Mouse (Mus musculus) thymus, adult 2 months (tissue): ENCODE measurements around the gene Impdh1.
"Not testable (repeated sequence)": the region's sequence is repeated elsewhere in the genome, so short reads cannot be mapped to it uniquely, and the experiment has no call there.

Experiments used
- CTCF ChIP-seq: fragments of 200-500 bp; IDR thresholded peaks from 2 replicates; pipeline ENCODE4 v1.5.1; 2012; ENCODE audit warnings: mild to moderate bottlenecking, control low read depth, low read length, moderate library complexity, borderline replicate concordance; ENCODE audit not compliant: control insufficient read depth, poor library complexity, insufficient read depth; ENCODE audit errors: extremely low read depth
- POLR2A ChIP-seq: fragments of 200-500 bp; IDR thresholded peaks from 2 replicates; pipeline ENCODE4 v1.6.1; 2012; ENCODE audit warnings: mild to moderate bottlenecking, low read length, control low read depth, moderate library complexity; ENCODE audit not compliant: control insufficient read depth, poor library complexity, insufficient read depth; ENCODE audit errors: extremely low read depth

DNA sequence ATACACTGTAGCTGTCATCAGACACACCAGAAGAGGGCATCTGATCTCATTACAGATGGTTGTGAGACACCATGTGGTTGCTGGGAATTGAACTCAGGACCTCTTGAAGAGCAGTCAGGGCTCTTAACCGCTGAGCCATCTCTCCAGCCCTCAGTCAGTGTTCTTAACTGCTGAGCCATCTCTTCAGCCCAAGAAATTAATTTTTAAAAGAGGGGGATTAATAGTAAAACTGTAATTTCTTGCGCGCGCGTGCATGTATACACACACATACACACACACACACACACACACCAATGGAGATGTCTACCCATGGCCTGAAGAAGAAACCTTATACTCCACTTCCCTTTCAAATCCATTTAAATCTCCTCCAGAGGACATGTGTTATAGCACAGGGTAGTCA, 54.9 kb downstream of the Impdh1 start:
- TF ChIP-seq CTCF, POLR2A: not testable (repeated sequence)
